Mouse (Mus musculus): ENCODE measurements around the gene Gtpbp6. TPM values are rescaled to one million over a fixed set of nuclear protein-coding genes. Genes with fewer than 3 reads are reported as not detected.
A peak's percentile ranks its signal among the peaks of the same experiment; 100 is the strongest.

The Gtpbp6 gene
- polyA plus RNA-seq, 1 experiment from 2014 or later, result 67.3 TPM

DNA sequence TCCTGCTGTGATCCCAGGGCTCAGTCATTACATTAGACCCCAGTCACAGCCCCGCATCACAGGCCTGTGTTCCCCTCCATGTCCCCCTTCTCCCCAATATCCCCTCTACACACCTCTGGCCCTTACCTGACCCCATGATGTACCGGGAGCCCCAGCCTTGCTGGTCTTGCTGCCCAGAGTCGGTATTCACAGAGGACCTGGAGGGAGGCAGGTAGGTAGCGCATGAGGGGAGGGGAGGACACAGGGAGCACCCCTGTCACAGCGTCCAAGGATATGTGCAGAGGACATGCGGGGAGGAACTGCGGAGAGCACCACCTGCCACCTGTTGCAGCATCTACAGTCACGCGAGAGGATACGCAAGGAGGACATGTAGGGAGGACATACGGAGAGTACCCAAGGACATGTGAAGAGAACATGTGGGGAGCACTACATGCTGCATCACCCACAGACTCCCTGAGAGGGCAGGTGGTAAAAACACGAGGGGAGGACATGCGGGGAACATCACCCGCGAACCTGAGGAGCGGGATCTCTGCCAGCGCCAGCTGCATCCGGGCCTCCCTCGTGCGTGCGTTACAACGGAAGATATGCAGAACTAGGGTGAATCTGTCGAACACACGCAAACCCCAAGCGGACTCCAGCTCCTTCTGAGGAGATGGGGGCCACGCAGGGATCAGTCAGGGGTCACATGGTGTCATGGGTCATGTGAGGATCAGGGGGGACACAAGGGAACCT is 1.7 kb downstream of the Gtpbp6 start:
- no peak overlapping the region for H3K27ac ChIP-seq
- H3K27me3 ChIP-seq (replicated peaks), result no peaks in the 10 kb centered on the region
- H3K4me3 ChIP-seq, result peak overlapping the region; percentile 74
- H3K9ac ChIP-seq, result peak overlapping the region; percentile 72
- ATAC-seq (replicated peaks), result no peak
- peaks cover 32% of the 10 kb centered on the region for H3K4me1 ChIP-seq
- WGBS, result 94% methylated on average over 26 of the region's 26 CpGs
- peaks cover 28% of the 10 kb centered on the region for H3K36me3 ChIP-seq (replicated peaks)
- no peaks in the 10 kb centered on the region for H3K9me3 ChIP-seq
- peak overlapping the region; percentile 93 for H3K4me2 ChIP-seq

DNA sequence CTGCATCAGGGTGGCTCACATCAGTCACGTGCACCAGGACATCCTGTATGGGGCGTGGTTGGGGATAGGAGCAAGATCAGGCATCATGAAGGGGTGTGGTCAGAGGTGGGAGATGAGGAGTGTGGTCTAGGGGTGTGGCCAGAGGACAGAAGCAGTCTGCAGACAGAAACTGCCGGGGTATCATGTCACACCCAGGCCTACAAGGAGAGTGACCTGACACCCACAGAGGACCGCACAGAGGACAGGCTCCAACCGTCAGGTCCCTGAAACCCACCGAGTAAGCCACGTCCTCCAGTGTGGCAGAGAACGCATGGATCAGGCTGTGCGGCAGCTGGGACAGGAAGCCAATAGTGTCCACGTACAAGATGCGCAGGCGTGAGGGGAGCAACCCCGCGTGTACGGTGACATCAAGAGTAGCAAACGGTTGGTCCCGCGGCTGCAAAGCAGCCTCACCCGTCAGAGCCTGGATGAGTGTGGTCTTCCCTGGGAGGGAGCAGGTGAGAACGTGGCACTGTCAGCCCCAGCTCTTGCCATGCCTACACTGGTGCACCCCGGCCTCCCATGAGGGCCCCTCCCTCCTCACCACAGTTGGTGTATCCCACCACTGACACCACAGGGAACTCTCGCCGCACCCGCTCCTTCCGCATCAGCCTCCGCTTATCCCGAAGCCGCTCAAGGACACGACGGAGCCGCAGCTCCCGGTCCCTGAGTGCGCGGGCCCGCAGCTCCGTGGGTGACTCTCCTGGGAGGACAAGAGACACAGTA is 3.2 kb downstream of the Gtpbp6 start:
- 96% methylated on average over 36 of the region's 36 CpGs for WGBS
- no peak overlapping the region for H3K4me3 ChIP-seq
- peaks cover 36% of the 10 kb centered on the region for H3K4me1 ChIP-seq
- H3K27ac ChIP-seq, result no peak overlapping the region
- H3K27me3 ChIP-seq (replicated peaks), result no peaks in the 10 kb centered on the region
- no peak for ATAC-seq (replicated peaks)
- no peak overlapping the region for H3K4me2 ChIP-seq
- H3K9me3 ChIP-seq, result no peaks in the 10 kb centered on the region
- peaks cover 28% of the 10 kb centered on the region for H3K36me3 ChIP-seq (replicated peaks)
- no peak overlapping the region for H3K9ac ChIP-seq

DNA sequence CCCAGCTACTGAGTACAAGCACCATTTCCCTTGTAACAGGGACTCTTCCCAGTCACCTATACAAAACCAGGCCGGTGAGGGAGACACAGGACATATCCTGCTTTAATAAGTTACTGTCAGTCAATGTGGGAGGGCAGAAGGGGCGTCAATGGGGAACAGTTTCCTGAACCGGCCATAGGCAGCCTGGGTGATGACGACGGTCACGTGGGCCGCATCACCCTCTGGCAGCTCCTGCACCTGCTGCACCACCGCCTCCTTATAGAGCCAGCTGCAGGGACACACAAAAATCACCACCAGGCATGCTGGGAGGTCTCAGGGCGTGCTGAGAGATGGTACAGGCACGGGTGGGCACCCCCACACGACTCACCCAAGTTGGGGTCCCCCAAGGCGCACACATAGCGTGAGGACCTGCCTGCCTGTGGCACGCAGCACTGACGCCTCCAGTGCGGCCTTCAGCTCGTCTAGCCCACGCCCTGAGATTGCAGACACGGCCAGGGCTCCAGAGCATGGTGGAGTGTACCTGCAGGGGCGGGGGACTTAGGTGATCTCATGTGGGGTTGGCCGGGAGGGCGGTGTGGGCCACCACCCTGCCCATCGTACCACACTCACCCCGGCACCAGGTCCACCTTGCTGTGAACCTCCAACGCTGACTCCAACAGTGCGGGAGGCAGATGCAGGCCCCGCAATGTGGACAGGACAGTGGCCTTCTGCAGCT is 3.9 kb downstream of the Gtpbp6 start:
- H3K27me3 ChIP-seq (replicated peaks), result no peaks in the 10 kb centered on the region
- WGBS, result 95% methylated on average over 27 of the region's 27 CpGs
- ATAC-seq (replicated peaks), result no peak
- no peak overlapping the region for H3K4me3 ChIP-seq
- H3K9ac ChIP-seq, result no peak overlapping the region
- H3K4me2 ChIP-seq, result no peak overlapping the region
- peaks cover 36% of the 10 kb centered on the region for H3K4me1 ChIP-seq
- H3K36me3 ChIP-seq (replicated peaks), result peaks cover 28% of the 10 kb centered on the region
- no peak overlapping the region for H3K27ac ChIP-seq
- no peaks in the 10 kb centered on the region for H3K9me3 ChIP-seq

DNA sequence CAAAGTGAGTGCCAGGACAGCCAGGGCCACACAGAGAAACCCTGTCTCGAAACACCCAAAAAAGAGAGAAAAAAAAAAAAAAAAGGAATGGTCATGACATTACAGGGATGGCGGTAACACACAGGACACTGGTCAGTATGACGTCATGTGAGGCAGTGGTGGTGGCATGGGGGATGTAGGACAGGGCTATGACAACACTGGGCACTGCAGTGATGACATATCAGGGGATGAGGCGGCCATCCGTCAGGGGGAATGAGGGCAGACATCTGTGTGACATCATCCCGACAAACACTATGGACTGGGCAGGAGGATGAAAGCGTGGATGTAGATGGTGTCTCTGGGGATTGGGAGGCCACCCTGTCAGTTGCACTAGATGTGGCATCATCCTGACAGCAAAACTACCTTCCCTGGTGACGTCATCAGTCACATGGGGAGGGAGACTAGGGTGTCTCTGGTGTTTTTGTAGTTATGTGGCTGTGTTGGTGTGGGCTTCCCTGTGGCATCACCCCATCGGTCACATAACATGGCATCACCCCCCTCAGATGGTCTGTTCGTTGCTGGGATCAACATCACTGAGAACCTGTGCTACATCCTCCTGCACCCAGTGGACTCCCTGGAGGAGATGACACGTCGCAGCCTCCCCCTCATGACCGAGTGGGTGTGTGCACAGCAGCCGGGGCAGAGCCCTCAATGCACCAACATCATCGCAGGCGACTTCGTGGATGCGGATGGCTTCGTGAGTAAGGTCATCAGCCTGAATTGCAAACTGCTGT is 5.0 kb downstream of the Gtpbp6 start:
- WGBS, result 95% methylated on average over 19 of the region's 19 CpGs
- no peak overlapping the region for H3K4me2 ChIP-seq
- peaks cover 28% of the 10 kb centered on the region for H3K36me3 ChIP-seq (replicated peaks)
- ATAC-seq (replicated peaks), result no peak
- H3K9me3 ChIP-seq, result no peaks in the 10 kb centered on the region
- no peak overlapping the region for H3K9ac ChIP-seq
- H3K27me3 ChIP-seq (replicated peaks), result no peaks in the 10 kb centered on the region
- H3K27ac ChIP-seq, result no peak overlapping the region
- peaks cover 36% of the 10 kb centered on the region for H3K4me1 ChIP-seq
- H3K4me3 ChIP-seq, result no peak overlapping the region

DNA sequence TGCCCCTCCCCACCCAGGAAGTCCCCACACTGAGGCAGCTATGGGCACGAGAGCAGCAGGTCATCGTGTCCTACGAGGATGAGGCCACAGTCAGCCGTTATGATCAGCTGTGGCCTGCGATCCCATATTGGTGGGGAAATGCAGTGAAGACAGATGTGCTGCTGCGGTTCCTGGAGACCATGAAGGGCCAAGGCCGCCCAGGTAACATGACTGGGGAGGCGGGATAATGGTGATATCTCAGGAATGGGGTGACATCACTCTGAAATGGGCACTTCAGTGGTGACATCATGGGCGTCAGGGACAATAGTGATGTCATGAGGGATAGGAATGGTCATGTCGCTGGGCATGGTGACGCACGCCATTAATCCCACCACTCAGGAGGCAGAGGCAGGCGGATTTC is 5.6 kb downstream of the Gtpbp6 start:
- H3K9me3 ChIP-seq, result no peaks in the 10 kb centered on the region
- no peak overlapping the region for H3K4me2 ChIP-seq
- no peak for ATAC-seq (replicated peaks)
- H3K36me3 ChIP-seq (replicated peaks), result peaks cover 28% of the 10 kb centered on the region
- peaks cover 36% of the 10 kb centered on the region for H3K4me1 ChIP-seq
- no peak overlapping the region for H3K4me3 ChIP-seq
- 95% methylated on average over 13 of the region's 13 CpGs for WGBS
- H3K27ac ChIP-seq, result no peak overlapping the region
- no peak overlapping the region for H3K9ac ChIP-seq
- H3K27me3 ChIP-seq (replicated peaks), result no peaks in the 10 kb centered on the region

DNA sequence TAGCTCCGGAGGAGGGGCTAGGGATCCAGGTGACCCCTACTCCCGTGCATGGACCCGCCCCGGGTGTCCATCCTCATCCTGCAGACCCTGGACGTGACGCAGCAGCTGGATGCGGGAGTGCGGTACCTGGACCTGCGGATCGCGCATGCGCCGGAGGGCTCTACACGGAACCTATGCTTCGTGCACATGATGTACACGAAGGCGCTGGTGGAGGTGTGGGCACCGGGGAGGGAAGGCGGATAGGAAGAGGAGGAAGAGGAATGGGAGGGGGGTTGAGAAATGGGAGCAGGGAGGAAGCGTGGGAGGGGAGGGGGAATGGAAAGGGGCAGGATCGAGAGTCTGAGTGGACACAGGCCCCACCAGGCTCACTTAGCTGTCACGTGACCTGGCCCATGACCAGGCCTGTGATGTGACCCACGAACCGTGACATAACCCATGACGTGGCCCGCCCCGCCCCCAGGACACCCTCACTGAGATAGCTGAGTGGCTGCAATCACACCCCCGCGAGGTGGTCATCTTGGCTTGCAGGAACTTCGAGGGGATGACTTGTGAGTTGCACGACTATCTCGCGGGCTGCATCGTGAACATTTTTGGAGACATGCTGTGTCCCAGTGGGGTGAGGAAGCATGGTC is 6.2 kb downstream of the Gtpbp6 start:
- ATAC-seq (replicated peaks), result peak; percentile 79
- Histone ChIP-seq H3K9me3 (no peaks in the 10 kb centered on the region), H3K4me2 (peak overlapping the region; percentile 87), H3K27me3 (replicated peaks) (no peaks in the 10 kb centered on the region), H3K9ac (peak overlapping the region; percentile 43; the same call in 1 of the 2 replicates), H3K4me1 (peaks cover 33% of the 10 kb centered on the region), H3K36me3 (replicated peaks) (peaks cover 28% of the 10 kb centered on the region), H3K27ac (no peak overlapping the region), H3K4me3 (peak overlapping the region; percentile 44)
- WGBS, result 19% methylated on average over 34 of the region's 34 CpGs

DNA sequence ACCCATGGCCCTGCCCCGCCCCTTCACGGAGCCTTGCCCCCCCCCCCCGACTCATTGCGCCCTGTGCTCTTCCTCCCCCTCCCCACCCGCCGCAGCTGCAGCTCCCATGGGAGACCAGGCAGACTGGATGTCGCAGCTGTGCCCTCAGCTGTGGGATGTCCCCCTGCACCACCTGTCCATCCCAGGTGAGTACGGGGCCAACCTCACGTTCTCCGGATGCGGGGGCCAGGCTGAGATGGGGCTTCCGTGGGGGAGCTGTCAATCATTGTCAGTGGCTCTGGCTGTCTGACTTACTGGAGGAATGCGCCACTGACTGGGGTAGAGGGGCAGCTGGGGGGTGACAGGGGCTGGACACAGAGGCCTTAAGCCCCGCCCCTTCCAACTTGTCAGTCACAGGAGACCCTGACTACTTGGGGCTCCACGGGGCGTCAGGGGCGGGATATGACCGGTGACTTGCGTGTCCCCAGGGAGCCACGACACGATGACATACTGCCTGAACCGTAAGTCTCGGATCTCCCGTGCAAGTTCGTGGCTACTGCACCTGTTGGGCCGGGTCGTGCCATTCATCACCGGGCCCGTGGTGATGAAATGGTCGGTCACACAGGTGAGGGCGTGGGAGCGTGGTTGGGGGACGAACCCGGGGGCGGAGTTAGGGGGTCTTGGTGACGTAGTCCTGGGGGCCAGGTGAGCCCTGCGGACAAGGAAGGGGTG is 6.9 kb downstream of the Gtpbp6 start:
- H3K4me3 ChIP-seq, result peak overlapping the region; percentile 44
- peaks cover 28% of the 10 kb centered on the region for H3K36me3 ChIP-seq (replicated peaks)
- peak; percentile 34 for ATAC-seq (replicated peaks)
- peak overlapping the region; percentile 43 for H3K9ac ChIP-seq
- peaks cover 25% of the 10 kb centered on the region for H3K4me1 ChIP-seq
- H3K27ac ChIP-seq, result no peak overlapping the region
- no peaks in the 10 kb centered on the region for H3K27me3 ChIP-seq (replicated peaks)
- WGBS, result under 1% methylated on average over 37 of the region's 37 CpGs
- no peaks in the 10 kb centered on the region for H3K9me3 ChIP-seq
- peak overlapping the region; percentile 87 for H3K4me2 ChIP-seq

DNA sequence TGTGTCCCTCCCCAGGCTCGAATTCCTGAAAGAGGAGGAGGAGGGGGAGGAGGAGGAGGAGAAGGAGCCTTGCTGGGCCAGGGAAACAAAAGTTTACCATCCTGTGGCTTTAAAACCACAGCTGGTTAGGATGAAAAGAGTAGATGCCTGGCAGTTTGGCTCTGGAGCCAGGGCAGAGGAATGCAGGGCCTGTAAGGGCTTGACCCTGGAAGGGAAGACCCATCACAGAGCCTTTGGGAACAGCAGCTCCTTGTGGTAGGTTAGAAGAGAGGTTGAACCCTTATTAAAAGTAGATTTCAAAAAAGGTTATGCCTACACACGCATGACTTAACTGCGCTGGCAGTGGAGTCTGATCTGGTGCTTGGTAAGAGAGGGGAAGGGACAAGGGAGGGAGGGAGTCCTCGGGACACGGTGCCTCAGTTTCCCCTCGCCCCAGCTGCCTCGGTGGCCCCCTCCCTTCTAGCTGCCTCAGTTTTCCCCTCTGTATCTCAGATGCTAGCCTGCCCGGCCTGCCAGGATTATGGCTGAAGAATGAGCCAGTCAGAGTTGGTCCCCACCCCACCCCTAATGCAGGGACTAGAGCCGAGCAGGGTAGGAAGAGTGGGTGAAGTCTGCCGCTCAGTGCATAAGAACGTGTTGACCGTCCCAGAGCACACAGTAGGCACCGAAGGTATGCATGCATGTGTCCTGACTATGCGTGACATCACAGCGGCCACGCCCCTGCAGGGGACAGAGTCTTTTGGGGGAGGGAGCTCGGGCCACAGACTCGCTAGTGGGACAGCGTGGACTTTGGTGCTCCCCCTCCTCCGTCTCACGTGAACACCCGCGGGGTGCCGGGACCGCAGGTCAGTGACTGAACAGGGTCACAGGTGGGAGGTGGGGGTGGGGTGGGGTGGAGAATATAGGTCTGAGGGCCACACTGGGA is 8.1 kb downstream of the Gtpbp6 start, which contains the start of gene Plcxd1:
Gene Plcxd1 (plus strand): TSS at position 314 of the 925 bp plus-strand sequence.
- no peak within 1 kb of the TSS for H3K27ac ChIP-seq
- H3K27me3 ChIP-seq (replicated peaks), result no peaks in the 10 kb centered on the region
- H3K4me1 ChIP-seq, result peaks cover 21% of the 10 kb centered on the region
- no peak within 1 kb of the TSS for H3K9ac ChIP-seq
- H3K4me3 ChIP-seq, result peak within 1 kb of the TSS; percentile 44
- peak within 1 kb of the TSS; percentile 87 for H3K4me2 ChIP-seq
- H3K9me3 ChIP-seq, result no peaks in the 10 kb centered on the region
- 7% methylated on average over 25 of the region's 25 CpGs for WGBS
- peaks cover 21% of the 10 kb centered on the region for H3K36me3 ChIP-seq (replicated peaks)
- peak; percentile 5; the same call in 1 of the 2 replicates for ATAC-seq (replicated peaks)

DNA sequence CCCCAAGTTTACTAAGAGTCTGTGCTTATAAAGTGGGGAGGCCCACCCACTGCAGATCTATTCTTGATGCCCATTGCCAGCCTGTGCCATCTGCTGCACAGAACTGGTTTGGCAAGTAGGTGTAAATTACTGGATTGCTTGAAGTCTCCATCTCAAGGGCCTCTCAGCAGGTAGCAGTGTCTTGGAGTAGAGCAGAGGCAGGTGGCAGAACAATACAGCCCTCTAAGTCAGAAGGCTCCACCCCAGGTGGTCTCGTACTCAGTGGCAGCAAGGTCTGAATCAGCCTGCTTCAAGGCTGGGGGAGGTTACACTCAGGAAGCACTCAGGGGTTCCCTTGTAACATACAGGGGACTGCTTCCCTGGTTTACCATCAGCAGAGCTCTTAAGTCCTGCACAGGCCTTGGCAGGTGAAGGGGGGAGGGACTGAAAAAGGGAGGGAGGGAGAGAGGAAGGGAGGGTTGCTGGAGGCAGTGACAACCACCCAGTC is 9.0 kb downstream of the Gtpbp6 start:
- Histone ChIP-seq H3K4me1 (peaks cover 27% of the 10 kb centered on the region), H3K36me3 (replicated peaks) (peaks cover 12% of the 10 kb centered on the region), H3K27me3 (replicated peaks) (no peaks in the 10 kb centered on the region), H3K9me3 (no peaks in the 10 kb centered on the region), H3K4me2 (no peak overlapping the region), H3K9ac (no peak overlapping the region), H3K27ac (no peak overlapping the region), H3K4me3 (no peak overlapping the region)
- WGBS, result 26% methylated on average over 1 of the region's 1 CpGs
- no peak for ATAC-seq (replicated peaks)

DNA sequence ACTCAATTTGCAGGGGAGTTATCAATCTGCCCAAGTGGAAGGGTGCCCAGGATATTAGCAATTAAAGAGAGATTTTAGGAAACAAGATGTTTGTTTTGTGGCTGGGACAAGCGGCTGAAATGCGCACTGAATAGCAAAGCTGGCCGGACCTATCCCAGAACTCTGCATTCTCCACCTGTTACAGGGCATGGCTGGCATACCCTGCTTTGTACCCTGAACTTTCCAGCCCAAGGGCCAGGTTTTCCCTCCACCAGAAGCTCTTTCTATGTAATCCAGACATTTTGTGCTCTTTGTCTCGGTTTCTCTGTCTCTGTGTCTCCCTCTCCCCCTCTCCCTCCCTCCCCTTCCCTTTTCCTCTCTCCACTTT is 13.2 kb downstream of the Gtpbp6 start:
- Histone ChIP-seq H3K27me3 (replicated peaks) (no peaks in the 10 kb centered on the region), H3K4me1 (peaks cover 8% of the 10 kb centered on the region; the same call in 1 of the 2 replicates), H3K4me2 (peak overlapping the region; percentile 80), H3K27ac (peak overlapping the region; percentile 65), H3K9me3 (no peaks in the 10 kb centered on the region), H3K4me3 (peak overlapping the region; percentile 57), H3K36me3 (replicated peaks) (no peaks in the 10 kb centered on the region), H3K9ac (peak overlapping the region; percentile 57)
- peak; percentile 29 for ATAC-seq (replicated peaks)
- 8% methylated on average over 4 of the region's 4 CpGs for WGBS

All from midbrain, embryonic 15.5 days (tissue).